Mouse (Mus musculus): ENCODE data around the gene Styk1. TPM values are rescaled to one million over a fixed set of nuclear protein-coding genes. Genes with fewer than 3 reads are reported as not detected.

Styk1 gene
- 0.45 and 0.51 TPM in 2 replicates for polyA plus RNA-seq (2015; fragmentation: Nextera tagmentation; extraction: Ambion mirVana)

DNA sequence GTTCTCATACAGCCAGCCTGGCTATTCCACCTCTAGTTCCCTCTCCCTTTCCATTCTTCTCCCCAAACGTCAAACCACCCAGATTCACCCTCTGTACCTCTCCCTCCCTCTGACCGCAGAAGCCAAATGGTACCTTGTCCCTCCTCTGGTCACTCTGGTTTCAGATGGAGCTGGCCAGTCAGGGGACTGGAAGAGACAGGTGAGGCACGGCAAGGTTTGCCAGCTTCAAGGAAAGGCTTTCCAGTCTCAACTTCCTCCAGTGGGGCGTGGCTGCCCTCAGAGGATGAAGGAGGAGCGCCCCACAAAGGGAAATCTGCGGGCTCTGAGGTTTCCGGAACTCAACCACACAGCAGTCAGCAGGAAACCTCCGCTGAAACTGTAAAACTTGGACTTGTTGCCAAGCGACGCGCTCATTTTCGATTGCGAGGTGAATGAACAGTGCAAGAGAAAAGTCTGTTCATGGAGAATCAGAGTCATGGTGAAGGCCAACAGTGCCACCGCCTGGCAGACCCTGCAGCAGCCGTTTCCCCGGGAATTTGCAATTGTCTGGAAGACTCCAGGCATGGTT lies at the start of gene Styk1:
Styk1 (minus strand) TSS at position 246 of the 568 bp plus-strand sequence.
- H3K27ac ChIP-seq (ENCODE audit: low read length), result no peak within 1 kb of the TSS
- no peak within 1 kb of the TSS for H3K9ac ChIP-seq (replicated peaks; ENCODE audit: low read depth)
- DNase-seq (ENCODE audit: low spot score) (peak; percentile 92), ATAC-seq (peak; percentile 89)
- WGBS, result under 1% methylated on average over 16 of the region's 16 CpGs
- H3K4me3 ChIP-seq (ENCODE audit: low read depth, low read length), result peak within 1 kb of the TSS; percentile 16; the same call in 1 of the 2 replicates
- TF ChIP-seq CTCF (IDR thresholded peaks at IDR 0.05) (peak; percentile 89), EP300 (IDR thresholded peaks at IDR 0.05) (no peak)
- H3K4me1 ChIP-seq (ENCODE audit: insufficient read depth, low read depth, low read length), result no peaks in the 10 kb centered on the region
- H3K4me2 ChIP-seq (replicated peaks; ENCODE audit: low read depth, low read length), result peak within 1 kb of the TSS; percentile 54
- H3K27me3 ChIP-seq (replicated peaks; ENCODE audit: insufficient read depth, low read length), result no peaks in the 10 kb centered on the region; the same call in 1 of the 2 replicates
- no peaks in the 10 kb centered on the region for H3K9me3 ChIP-seq (ENCODE audit: low read length)
- no peaks in the 10 kb centered on the region for H3K36me3 ChIP-seq (ENCODE audit: insufficient read depth, low read length)

DNA sequence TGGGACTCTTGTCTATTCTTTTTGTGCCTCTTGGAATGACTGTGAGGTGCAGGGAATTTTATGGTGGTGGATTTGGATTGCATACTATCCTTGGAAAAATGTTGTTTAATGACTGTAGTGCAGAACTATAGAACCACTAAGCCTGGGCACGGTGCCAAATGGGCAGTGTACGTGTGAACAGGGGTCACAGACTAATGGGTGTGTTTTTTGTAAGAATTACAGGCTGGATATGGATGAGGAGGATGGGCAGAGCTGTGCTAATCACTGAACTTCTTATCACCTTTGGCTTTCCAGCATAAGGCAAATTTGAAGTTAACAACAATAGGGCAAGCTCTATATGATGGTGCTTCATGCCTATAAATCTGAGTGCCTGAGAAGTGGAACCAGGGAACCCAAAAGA lies 49.6 kb upstream of the Styk1 start:
- DNase-seq (ENCODE audit: low spot score) (no peak), ATAC-seq (no peak)
- 28% methylated on average over 2 of the region's 2 CpGs for WGBS
- H3K4me2 ChIP-seq (replicated peaks; ENCODE audit: low read depth, low read length), result no peak overlapping the region
- H3K36me3 ChIP-seq (ENCODE audit: insufficient read depth, low read length), result no peaks in the 10 kb centered on the region
- no peak overlapping the region for H3K4me3 ChIP-seq (ENCODE audit: low read depth, low read length)
- H3K9ac ChIP-seq (replicated peaks; ENCODE audit: low read depth), result no peak overlapping the region
- TF ChIP-seq CTCF (IDR thresholded peaks at IDR 0.05), result no peak
- H3K9me3 ChIP-seq (ENCODE audit: low read length), result no peaks in the 10 kb centered on the region
- no peaks in the 10 kb centered on the region for H3K4me1 ChIP-seq (ENCODE audit: insufficient read depth, low read depth, low read length)
- H3K27me3 ChIP-seq (replicated peaks; ENCODE audit: insufficient read depth, low read length), result no peaks in the 10 kb centered on the region
- H3K27ac ChIP-seq (ENCODE audit: low read length), result no peak overlapping the region

DNA sequence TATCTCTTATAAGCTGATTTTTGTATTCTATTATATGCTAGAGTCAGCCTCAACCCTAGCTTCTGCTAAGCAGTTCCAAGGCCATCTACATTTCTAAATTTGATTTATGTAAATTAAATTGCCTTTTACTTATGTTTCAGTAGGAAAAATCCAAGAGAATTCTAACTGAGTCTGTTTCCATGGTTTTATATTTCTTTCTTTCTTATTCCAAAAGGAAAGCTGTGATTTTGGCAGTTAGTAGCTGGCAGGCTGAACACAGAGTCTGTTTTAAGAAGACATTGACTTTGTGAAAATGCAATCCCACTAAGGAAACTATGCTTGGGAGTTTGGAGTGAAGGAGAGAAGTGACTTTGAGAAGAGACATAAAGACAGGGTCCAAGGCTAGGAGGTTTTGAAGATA lies 49.2 kb upstream of the Styk1 start:
- Histone ChIP-seq H3K4me3 (ENCODE audit: low read depth, low read length) (no peak overlapping the region), H3K27ac (ENCODE audit: low read length) (no peak overlapping the region), H3K4me2 (replicated peaks; ENCODE audit: low read depth, low read length) (no peak overlapping the region), H3K36me3 (ENCODE audit: insufficient read depth, low read length) (no peaks in the 10 kb centered on the region), H3K4me1 (ENCODE audit: insufficient read depth, low read depth, low read length) (no peaks in the 10 kb centered on the region), H3K9me3 (ENCODE audit: low read length) (no peaks in the 10 kb centered on the region), H3K9ac (replicated peaks; ENCODE audit: low read depth) (no peak overlapping the region), H3K27me3 (replicated peaks; ENCODE audit: insufficient read depth, low read length) (no peaks in the 10 kb centered on the region)
- DNase-seq (ENCODE audit: low spot score) (no peak), ATAC-seq (no peak)
- no peak for TF ChIP-seq CTCF (IDR thresholded peaks at IDR 0.05)
- no peak for TF ChIP-seq EP300 (IDR thresholded peaks at IDR 0.05)

DNA sequence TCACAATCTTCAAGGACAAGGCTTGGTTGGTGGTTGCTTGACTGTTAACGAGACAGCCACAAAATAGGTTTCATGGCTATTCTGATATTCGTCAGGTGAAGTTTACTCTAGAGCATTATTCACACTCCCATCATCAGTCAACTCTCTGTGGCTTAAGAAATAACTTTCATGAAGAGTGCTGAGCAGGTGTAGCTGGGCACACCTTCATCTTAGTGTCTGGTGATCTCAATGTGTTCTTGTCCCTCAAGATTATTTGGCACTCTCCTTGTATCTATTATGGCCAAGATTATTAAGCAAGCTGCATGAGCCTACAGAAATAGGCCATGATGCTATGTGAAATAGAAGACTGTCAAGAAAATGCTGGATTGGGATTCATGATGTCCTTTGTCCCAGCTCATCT lies 47.9 kb upstream of the Styk1 start:
- DNase-seq (ENCODE audit: low spot score) (no peak), ATAC-seq (no peak)
- H3K27me3 ChIP-seq (replicated peaks; ENCODE audit: insufficient read depth, low read length), result no peaks in the 10 kb centered on the region
- no peak overlapping the region for H3K9ac ChIP-seq (replicated peaks; ENCODE audit: low read depth)
- H3K36me3 ChIP-seq (ENCODE audit: insufficient read depth, low read length), result no peaks in the 10 kb centered on the region
- no peaks in the 10 kb centered on the region for H3K4me1 ChIP-seq (ENCODE audit: insufficient read depth, low read depth, low read length)
- TF ChIP-seq EP300 (IDR thresholded peaks at IDR 0.05) (no peak), CTCF (IDR thresholded peaks at IDR 0.05) (no peak)
- H3K27ac ChIP-seq (ENCODE audit: low read length), result no peak overlapping the region
- WGBS, result 78% methylated on average over 2 of the region's 2 CpGs
- no peaks in the 10 kb centered on the region for H3K9me3 ChIP-seq (ENCODE audit: low read length)
- H3K4me2 ChIP-seq (replicated peaks; ENCODE audit: low read depth, low read length), result no peak overlapping the region
- no peak overlapping the region for H3K4me3 ChIP-seq (ENCODE audit: low read depth, low read length)

DNA sequence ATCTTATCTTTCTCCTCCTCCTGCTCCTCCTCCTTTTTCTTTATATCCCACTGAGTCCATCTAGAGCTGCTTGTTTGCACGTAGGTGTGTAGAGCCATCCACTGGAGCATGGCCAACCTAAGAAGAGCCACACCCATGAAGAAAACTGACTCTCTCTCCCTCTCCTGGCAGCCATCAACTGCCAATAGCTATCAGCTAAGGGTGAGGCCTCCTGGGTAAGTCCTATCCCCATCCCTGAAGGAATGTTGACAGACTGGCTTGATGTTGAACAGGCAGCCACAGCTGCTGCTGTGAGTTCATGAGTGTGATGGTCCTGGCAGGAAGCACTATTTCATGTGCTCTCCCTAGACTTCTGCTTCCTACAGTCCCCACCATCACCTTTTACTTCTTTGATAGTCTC lies 43.3 kb upstream of the Styk1 start:
- no peak overlapping the region for H3K9ac ChIP-seq (replicated peaks; ENCODE audit: low read depth)
- H3K4me1 ChIP-seq (ENCODE audit: insufficient read depth, low read depth, low read length), result no peaks in the 10 kb centered on the region
- H3K4me3 ChIP-seq (ENCODE audit: low read depth, low read length), result no peak overlapping the region
- TF ChIP-seq CTCF (IDR thresholded peaks at IDR 0.05), result no peak
- TF ChIP-seq EP300 (IDR thresholded peaks at IDR 0.05), result no peak
- WGBS, result 31% methylated on average over 1 of the region's 1 CpGs
- H3K27me3 ChIP-seq (replicated peaks; ENCODE audit: insufficient read depth, low read length), result no peaks in the 10 kb centered on the region
- ATAC-seq, result no peak
- H3K4me2 ChIP-seq (replicated peaks; ENCODE audit: low read depth, low read length), result no peak overlapping the region
- DNase-seq (ENCODE audit: low spot score), result no peak
- no peaks in the 10 kb centered on the region for H3K36me3 ChIP-seq (ENCODE audit: insufficient read depth, low read length)
- H3K27ac ChIP-seq (ENCODE audit: low read length), result no peak overlapping the region
- H3K9me3 ChIP-seq (ENCODE audit: low read length), result no peaks in the 10 kb centered on the region

DNA sequence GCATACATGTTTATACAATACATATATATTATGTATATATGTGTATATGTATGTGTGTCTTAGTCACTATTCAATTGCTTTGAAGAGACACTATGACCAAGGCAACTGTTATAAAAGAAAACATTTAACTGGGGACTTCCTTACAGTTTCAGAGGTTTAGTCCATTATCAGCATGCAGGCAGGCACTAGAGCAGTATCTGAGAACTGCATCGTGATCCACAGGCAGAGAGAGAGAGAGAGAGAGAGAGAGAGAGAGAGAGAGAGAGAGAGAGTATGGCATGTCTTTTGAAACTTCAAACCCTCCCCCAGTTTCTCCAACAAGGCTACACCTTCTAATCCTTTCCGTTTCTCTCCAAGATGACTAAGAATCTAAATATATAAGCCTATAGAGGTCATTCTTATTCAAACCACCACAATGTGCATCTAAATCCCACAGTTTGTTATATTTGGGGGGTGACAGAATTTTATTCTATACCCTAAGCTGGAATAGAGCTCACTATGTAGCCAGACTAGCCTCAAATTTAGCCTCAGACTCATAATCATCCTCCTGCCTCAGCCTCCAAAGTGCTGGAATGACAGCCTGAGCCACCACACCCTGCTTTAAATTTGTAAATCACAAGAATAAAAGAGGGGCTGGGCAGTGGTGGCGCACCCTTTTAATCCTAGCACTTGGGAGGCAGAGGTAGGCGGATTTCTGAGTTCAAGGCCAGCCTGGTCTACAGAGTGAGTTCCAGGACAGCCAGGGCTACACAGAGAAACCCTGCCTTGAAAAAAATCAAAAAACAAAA lies 40.7 kb upstream of the Styk1 start:
- Histone ChIP-seq H3K27me3 (replicated peaks; ENCODE audit: insufficient read depth, low read length) (no peaks in the 10 kb centered on the region), H3K27ac (ENCODE audit: low read length) (no peak overlapping the region), H3K9ac (replicated peaks; ENCODE audit: low read depth) (no peak overlapping the region), H3K4me3 (ENCODE audit: low read depth, low read length) (no peak overlapping the region), H3K4me2 (replicated peaks; ENCODE audit: low read depth, low read length) (no peak overlapping the region), H3K4me1 (ENCODE audit: insufficient read depth, low read depth, low read length) (no peaks in the 10 kb centered on the region), H3K9me3 (ENCODE audit: low read length) (no peaks in the 10 kb centered on the region), H3K36me3 (ENCODE audit: insufficient read depth, low read length) (no peaks in the 10 kb centered on the region)
- DNase-seq (ENCODE audit: low spot score), result no peak
- no peak for TF ChIP-seq EP300 (IDR thresholded peaks at IDR 0.05)
- WGBS, result 73% methylated on average over 4 of the region's 4 CpGs
- ATAC-seq, result no peak

Data from lung, postnatal 0 days (tissue).